Mouse (Mus musculus) cortical plate, adult 2 months (tissue): ENCODE measurements around the gene Sirt6.

Experiments
- CTCF ChIP-seq: fragments of 200-500 bp; IDR thresholded peaks from 2 replicates; pipeline ENCODE4 v1.5.1; 2011; ENCODE audit warnings: mild to moderate bottlenecking, control low read depth, low read length; ENCODE audit not compliant: insufficient read depth; ENCODE audit errors: extremely low read depth
- POLR2A ChIP-seq: fragments of 200-500 bp; IDR thresholded peaks from 2 replicates; pipeline ENCODE4 v1.6.1; 2011; ENCODE audit warnings: mild to moderate bottlenecking, low read length, control low read depth; ENCODE audit not compliant: insufficient read depth; ENCODE audit errors: extremely low read depth

GRCm38 (mm10) chr10:81642648-81643448 lies 15.3 kb upstream of the Sirt6 start:
- TF ChIP-seq POLR2A: 0 out of 2 replicates have a peak, but pooled peaks have one; percentile 16
- no peak for TF ChIP-seq CTCF
